Mouse (Mus musculus) lung, postnatal 36 days (tissue): ENCODE data around the gene Trpd52l3.
"Not testable (repeated sequence)": the region's sequence is repeated elsewhere in the genome, so short reads cannot be mapped to it uniquely, and the experiment has no call there.

Experiments
- DNase-seq: peaks from one replicate; pipeline ENCODE4 v3.0.0; 2022; ENCODE audit warnings: mixed read lengths

Trpd52l3 gene

DNA sequence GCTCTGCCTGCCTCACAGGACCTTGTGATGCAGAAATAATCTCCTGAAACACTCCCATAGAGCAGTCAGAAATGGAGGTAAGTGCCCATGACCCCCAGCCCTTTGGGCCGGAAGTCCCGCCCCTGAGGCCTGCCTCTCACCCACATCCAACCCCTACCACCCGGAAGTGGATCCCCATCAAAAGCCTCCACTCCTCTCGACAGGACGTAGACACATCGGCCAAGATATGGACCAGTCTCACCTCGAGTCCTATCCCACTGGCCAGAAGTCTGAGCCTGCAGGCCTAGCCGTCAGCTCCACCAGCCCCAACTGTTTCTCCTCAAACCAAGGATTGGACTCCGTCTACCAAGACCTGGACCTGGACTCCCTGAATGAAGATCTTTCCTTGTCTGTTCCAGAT, at the start of gene Trpd52l3:
TSS of gene Trpd52l3 (plus strand) at position 170 of the 400 bp plus-strand sequence.
- no peak for DNase-seq

DNA sequence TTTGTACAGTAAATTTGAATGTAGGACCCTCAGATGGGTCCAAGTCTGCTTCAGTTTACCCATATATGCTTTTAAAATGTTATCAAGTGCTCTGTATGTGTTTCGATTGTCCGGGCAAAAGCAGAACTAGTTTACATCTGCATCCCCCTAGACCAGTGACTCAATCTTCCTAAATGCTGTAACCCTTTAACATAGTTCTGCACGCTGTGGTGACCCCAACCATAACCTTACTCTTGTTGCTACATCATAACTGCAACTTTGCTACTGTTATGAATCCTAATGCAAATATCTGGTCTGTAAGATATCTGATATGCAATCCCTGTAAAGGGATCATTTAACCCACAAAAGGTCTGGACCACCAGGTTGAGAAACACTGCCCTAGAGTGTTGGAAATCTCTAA, 49.8 kb upstream of the Trpd52l3 start:
- DNase-seq: no peak

DNA sequence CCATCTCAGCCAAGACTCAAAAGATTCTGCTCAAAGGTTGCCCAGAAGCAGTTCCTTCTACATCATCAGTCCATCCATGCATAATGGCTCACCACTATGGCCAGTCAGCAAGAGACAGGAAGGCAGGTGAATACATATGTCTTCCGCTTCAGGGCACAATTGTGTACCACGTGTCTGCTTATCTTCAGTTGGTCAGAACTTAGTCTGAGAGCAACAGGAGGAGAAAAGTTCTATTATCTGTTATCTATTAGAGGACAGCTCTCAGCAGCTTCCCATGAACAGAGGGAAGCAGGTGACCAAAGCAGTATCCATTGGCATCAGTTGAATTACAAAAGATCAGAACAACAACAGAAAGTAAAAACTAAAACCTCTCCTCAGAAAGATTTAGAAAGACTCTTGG, 48.1 kb upstream of the Trpd52l3 start:
- no peak for DNase-seq

DNA sequence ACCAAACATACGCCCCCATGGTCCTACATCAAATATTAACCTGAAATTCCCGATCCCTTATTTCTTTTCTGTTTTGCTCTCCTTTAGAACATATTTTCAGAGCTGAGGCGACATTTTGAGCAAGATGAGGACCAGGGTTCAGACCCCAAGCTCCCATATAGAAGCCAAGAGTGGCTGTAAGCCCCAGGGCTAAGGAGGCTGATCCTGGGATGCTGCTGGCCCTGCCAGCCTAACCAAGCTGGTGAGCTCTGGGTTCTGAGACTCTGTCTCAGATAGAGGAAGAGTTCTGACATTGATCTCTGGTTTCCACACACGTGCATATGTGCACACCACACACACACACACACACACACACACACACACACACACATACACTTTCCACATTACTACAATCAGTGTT, 42.7 kb upstream of the Trpd52l3 start:
- DNase-seq: no peak

DNA sequence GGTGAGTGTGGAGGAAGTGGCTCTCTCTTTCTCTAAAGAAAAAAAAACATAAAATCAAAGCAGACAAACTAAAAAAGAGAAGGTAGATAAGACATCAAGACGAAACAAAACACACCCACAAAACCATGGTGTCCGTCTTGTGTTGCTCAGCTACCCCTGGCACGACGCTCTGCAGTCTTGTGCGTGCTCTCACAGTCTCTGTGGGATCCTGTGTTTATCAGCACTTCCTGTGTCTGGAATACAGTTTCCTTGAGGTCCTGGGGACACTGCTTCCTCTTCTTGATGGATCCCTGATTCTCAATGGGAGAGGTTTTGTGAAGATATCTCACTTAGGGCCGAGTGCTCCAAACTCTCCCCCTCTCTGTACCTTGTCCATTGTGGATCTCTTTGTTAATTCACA, 41.7 kb upstream of the Trpd52l3 start:
- peak; percentile 25 for DNase-seq

DNA sequence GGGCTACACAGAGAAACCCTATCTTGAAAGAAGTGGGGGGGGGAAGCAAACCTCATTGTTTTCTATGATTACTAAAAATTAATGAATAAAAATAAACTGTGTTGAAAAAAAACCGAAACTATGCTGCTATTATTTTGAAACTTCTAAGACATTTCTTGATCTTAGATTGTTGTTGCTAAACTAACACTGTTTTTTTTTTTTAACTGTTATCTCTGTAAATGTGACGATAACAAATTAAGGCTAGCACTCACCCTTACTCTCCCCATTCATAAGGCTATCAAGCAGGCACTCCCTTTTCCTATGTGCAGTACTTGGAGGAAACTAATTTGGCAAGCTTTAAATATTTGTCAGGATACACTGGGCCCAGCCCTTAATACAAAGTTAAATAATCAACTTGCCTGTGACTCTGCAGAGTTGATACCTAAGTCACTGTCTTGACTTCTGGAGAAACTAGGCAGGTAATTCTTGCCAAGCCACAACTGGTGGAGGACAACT, 39.9 kb upstream of the Trpd52l3 start:
- peak; percentile 14 for DNase-seq

DNA sequence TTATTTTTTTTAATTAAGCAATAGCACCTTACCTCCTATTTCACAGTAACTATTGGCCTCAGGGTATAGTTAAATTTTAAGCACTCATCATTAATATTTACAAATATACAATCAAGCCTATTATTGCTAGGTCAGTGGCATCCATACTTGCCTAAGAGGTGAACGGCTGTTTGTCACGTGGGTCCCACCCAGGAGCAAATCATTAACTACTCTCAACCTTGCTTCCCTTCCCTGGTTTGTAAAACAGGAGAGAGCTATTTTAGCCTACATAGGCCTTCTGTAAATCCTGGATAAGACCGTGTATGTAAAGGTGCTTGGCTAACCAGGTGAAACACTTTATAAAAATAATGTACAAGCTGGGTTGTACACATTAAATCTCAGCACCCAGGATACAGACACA, 35.6 kb upstream of the Trpd52l3 start:
- DNase-seq: no peak

DNA sequence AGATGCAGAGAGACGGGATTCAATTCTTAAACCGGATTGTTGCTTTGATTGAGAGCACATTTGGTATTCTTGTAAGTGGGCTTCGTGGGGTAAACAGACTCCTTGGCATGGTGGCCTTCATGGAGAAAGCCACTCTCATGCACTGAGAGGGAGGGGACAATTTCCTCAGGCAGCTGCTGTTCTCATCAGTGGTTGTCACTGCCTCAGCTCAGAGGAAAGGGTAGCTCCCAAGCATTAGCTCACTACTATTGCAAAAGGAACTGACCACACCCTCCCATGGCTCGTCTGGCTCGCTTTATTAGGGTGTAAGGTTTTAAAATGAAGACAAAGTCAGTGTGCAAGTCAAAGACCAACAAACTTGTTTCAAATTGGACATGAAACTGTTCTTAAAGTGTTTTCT, 30.2 kb upstream of the Trpd52l3 start:
- DNase-seq: peak; percentile 25

DNA sequence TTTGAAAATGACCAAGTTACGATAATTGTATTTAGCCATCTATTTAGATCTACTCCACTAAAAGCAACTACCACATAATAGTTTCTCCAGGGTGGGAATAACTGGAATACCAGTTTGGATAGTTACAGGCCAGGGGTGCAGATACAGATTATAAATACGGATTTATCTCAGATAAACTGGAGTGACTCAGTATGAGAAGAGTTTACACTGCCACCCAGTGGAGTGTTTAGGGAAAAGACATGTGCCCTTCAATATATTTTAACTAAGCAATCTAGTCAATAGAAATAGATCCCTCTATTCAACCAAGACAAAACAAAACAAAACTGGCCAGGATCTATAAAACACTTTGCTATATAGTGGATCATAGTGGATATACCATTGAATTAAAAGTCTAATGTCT, 24.7 kb upstream of the Trpd52l3 start:
- peak; percentile 71 for DNase-seq

DNA sequence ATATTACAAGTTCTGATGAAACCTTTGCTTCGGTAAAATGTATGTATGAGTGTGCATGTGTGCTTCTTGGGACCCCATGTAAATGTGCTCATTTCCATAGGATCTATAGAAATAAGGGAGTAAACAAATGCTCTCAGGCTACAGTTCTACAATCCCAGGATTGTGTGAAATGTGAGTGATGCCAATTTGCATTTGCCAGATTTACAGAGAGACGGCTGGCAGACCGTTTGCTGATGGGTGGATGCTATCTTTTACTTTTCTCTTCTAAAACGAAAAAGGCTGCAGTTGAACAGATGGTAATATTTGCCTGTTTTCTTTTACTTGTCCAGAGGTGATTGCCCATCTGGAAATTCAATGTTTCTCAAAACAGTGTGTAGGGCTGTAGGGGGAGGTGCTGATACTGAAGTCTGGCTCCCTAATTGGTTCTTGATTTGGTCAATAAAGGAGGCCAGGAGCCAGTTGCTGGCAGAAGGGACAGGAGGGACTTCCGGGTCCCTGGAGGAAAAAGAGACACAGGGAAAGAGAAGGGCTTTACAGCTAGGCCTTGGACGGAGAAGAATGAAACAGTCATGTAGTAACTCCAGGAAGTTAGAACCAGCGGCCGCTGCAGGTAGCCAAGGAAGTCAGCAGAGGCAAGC, 24.0 kb upstream of the Trpd52l3 start:
- DNase-seq: no peak

DNA sequence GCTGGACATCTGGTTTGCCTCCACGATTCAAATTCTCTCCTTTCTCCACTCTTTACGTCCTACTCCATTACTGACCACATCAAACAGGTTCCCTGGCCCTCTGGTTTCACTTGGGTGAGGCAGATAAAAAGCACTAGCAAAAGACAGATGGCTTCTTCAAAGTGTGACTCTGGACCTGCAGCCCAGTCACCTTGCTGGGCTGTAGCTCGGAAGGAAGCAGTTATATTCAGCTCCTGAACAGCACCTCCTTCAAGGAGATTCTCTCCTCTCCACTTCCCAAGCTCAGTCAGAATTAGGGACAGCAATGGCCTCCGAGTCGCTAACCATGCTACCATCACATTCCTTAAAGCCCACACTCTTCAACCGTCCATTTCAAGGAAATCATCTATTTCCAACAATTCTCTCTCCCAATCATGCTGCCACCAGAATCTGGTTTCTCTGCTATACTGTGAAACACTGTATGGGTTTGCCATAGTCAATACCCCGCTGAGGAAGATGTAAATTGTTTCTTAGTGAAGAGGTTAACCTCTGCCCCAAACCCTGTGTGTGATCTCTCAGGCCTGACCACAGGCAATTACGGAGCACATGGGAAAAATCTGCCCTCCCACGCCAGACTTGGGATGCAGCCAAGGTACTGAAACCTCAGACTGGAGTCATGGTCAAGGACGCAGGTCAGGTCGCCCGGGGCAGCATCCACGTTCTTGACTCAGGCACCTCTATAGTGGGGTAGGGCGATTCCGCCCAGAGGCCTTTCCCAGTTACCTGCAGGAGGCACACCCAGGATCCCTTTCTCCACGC, 19.2 kb upstream of the Trpd52l3 start:
- peak; percentile 30 for DNase-seq

DNA sequence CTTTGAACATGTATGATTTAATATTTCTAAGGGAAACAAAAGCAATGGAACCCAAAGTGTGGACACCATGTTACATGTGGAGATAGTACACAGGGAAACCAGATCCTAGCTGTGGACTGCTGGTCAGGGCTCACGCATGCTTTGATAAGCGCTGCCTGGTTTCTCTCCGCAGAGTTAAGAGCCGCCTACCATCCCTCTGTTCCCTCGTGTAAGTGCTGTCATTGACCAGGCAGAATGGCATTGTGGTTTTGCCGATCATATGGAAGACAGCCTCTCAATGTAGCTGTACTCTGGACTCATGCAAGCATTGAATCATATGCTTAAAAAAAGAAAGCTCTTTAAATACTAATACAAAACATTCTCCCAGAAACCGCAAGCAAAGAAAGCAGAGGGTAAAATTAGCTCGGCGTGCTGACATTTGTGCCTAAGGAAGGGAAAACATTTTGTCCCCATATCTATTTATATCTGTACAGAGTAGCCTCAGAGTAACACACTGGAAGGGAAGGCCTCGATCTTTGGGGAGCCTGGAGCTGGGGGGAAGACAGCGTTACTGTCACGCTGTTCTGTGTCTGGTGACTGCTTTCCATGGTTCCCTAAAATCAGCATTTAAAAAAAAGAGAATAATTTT, 17.0 kb upstream of the Trpd52l3 start:
- no peak for DNase-seq

DNA sequence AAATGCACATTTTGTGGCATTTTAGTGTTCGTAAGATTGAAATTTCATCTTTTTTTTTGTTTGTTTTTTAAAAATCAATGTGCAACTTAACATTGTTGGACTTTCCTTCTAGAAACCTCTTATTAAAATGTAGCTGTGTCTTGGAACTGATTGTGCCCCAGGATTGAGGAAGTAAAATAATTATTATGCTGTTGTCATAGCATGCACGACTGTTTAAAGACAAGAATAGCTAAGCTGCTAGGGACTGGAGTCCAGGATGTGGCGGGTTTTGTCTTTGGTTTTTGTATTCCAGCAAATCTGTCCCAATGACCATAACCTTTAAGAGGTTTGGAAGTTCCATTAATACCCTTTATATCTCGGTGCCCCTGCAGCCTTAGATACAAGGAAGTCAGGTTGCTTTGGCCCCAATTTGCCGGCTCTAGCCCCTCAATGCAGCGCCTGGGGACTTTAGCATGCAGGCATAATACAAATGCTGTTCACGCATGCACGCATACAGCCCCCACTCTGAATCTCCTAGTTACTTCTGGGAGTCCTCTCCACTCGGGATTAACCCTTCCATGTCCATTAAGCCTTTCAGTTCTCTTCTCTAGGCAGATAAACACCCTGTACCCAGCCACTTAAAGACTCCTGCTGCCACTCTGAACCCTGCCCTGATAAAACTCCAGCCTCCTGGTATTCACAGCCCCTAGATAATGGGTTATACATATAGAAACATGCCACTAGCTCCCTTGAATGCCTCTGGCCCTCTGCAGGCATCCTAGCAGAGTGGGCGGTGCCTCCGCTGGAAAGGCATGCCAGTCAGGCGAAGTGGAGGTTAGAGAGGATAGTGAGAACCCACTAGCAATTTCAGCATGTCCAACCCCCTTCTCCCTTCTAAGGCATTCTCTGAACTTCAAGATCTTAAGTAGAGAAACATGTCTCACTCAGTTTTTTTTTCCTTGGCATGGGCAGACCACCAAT, 2.9 kb upstream of the Trpd52l3 start:
- DNase-seq: no peak

DNA sequence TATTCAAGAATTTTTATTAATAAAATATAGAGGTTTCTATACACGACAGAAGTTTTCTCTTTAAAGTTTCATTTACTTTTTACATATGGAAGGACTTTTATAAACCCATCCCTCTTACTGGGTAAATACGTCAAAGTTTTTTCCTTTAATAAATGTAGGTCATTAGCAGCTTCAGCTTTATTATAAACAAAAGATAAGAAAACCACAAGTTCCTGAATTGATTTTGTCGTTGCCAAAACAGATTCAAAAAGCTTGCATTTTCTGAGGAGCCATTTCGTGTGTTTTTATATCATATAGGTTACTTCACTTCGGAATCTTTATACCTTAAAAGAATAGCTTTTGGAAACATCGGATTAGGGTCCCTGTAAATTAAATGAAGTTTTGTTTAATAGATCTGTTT, 2.0 kb upstream of the Trpd52l3 start:
- DNase-seq: no peak

DNA sequence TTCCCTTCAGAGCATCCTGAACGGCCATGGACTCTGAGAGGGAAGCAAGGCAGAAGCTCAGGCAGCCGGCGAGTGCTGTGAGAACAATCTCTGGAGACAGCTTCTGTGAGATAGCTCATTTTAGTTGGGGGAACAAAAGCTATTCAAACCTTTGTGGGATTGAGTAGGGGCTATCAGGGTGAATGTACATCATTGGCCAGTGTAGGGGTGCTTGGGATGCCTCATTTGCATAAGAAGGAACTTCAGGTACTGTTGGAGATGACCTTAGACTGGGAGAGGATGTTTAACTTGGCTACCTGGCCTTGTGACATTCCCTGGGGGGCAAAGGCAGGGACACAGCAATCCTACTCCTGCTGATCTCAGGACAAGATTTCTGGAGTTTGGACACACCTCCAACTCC, 2.8 kb downstream of the Trpd52l3 start:
- no peak for DNase-seq

DNA sequence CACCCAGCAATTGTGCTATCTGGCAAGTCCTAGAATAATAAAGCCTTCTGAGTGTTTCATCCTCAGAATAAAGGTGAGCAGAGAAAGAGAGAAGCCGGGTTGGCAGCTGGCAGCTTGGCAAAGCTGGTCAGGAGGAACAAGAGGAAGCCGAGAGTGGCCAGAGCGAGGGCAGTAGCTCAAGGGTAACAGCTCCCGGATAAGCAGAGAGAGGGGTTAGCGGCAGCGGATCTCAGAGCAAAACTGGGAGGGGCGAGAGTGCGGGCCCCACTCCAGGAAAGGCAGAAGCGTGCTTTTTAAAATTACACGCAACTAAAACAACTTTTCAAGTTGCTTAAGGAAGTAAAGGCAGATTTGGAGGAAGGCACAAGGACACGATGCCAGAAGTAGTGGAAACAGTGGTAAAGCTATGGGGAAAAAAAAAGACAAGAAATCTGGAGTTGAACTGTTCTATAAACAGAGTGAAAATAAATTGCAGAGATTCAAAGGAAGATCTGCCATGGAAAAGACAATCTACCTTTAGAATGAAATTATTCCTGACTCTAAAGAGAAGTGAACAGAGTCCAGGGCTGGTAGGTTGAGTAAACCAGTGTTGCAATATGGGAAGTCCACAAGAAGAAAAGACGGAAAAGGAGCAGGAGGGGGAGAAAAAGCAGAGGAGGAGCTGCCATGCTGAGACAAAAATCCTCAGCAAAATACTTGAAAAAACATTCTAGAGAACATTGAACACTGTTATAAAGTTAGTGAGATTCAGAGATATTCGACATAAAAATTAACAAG, 7.1 kb downstream of the Trpd52l3 start:
- no peak for DNase-seq

DNA sequence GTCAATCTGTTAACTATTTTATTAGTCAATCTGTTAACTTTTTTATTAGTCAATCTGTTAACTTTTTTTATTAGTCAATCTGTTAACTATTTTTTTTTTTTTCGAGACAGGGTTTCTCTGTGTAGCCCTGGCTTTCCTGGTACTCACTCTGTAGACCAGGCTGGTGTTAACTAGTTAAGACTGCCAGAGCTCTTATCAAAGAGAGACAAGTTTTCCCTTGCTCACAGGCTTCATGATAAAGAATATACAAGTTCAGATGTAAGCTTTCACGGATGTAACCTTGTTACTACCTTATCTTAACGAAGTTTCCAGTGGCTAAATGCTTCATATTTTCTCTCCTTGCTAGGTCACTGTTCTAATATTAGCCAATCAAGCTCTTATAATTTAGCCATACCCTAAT, 10.7 kb downstream of the Trpd52l3 start:
- DNase-seq: no peak

DNA sequence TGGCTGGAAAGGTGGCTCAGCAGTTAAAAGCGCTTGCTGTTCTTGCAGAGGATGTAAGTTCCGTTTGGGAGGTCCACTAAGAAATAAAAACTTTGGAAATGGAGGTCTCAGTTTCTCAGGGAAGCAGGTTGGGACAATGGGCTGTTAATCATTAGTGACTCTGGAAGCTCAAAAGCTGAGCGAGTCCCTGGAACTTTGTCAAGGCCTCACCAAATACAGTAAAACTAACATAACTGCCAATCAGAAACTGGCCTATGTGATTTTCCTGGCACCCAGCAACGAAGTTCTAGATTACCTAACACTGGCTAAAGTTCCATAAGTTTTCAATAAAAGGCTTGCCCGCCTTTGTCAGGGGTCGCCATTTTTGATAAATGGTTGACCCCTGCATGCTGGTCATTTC, 12.6 kb downstream of the Trpd52l3 start:
- no peak for DNase-seq

DNA sequence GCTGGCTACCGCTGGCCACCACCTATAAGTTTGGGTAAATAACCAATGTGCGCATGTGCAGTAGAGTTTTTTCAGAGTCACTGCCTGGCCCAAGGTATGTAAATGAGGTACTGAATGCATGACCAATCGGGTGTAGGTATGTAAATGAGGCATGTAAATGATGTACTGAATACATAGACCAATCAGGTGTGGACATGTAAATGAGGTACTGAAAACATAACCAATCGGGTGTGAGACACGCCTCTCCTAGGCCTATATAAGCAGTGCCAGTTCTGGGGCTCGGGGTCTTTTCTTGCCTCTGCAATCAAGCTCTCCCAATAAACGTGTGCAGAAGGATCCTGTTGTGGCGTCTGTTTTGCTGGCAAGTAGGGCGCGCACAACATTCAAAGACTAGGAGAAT, 19.8 kb downstream of the Trpd52l3 start:
- DNase-seq: not testable (repeated sequence)

DNA sequence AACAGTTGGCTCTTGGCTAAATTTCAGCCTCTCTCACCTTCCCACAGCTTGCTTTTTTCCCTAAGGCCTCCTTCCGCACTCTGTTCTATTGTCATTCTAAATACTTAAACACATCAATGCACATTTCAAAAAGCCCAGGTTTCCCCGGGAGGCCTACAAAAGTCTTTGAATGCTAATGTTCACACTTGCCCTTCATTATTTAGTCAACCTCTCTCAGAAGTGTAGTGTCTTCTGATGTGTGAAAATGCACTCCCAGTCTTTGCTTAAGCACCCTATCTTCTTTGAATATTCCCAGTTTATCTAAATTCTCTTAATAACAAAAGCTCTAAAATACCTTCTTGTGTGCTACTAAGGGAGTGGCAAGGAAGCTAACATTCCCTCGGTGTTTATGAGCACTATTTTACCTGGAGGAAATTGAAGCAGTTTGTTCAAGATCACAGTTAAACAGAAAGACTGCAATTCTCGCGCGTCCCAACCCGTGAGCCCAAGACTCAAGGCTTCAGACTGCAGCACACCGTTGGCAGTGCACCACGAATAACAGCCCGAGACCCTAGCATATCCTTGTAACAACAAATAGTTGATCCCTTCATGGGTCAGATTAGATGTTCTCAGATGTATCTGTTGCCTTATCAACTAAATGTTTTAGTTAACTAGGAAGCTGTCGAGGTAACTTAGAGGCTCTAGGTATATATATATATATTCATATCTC, 25.6 kb downstream of the Trpd52l3 start:
- DNase-seq: no peak
